Mouse (Mus musculus) heart, embryonic 14.5 days (tissue): Measurements from ENCODE around the gene Olfr582. TPM values are rescaled to one million over a fixed set of nuclear protein-coding genes. Genes with fewer than 3 reads are reported as not detected.

Experiments
- ATAC-seq: fragments of 200-750 bp; cut with Nextera tagmentation; 2 replicates; pipeline ENCODE4 v1.8.0; 2017; ENCODE audit warnings: low read depth, moderate TSS enrichment; ENCODE audit not compliant: insufficient number of reproducible peaks, insufficient read depth, low FRiP score
- H3K27ac ChIP-seq, 2 experiments: fragments of 200-500 bp in 1 of 2; fragments of 300-500 bp in 1 of 2; sonication (generic) in 1 of 2; replicated peaks in 1 of 2; 2 replicates each; pipeline ENCODE4 v1.5.1; 2012 to 2014; ENCODE audit warnings: low read depth in 2 of 2, low read length in 2 of 2, control low read depth in 1 of 2, mild to moderate bottlenecking in 1 of 2, mixed read lengths in 1 of 2; ENCODE audit not compliant: control insufficient read depth in 1 of 2, insufficient read depth in 1 of 2
- H3K27me3 ChIP-seq: fragments of 300-500 bp; sonication (generic); 2 replicates; pipeline ENCODE4 v1.6.1; 2014; ENCODE audit warnings: mild to moderate bottlenecking, low read length, control low read depth; ENCODE audit not compliant: control insufficient read depth, insufficient read depth
- H3K36me3 ChIP-seq: fragments of 300-500 bp; sonication (generic); 2 replicates; pipeline ENCODE4 v1.6.1; 2014; ENCODE audit warnings: mild to moderate bottlenecking, control low read depth, low read length, mixed read lengths; ENCODE audit not compliant: control insufficient read depth, insufficient read depth
- H3K4me1 ChIP-seq, 2 experiments: fragments of 200-500 bp in 1 of 2; fragments of 300-500 bp in 1 of 2; sonication (generic) in 1 of 2; 2 replicates each; pipeline ENCODE4 v1.6.1; 2012 to 2014; ENCODE audit warnings: low read length in 2 of 2, control low read depth in 1 of 2, mixed read lengths in 1 of 2; ENCODE audit not compliant: control insufficient read depth in 2 of 2, insufficient read depth in 2 of 2
- H3K4me2 ChIP-seq: fragments of 300-500 bp; sonication (generic); 2 replicates; pipeline ENCODE4 v1.6.1; 2014; ENCODE audit warnings: mild to moderate bottlenecking, low read length
- H3K4me3 ChIP-seq, 2 experiments: fragments of 200-500 bp in 1 of 2; fragments of 300-500 bp in 1 of 2; sonication (generic) in 1 of 2; 2 replicates each; pipeline ENCODE4 v1.5.1; 2012 to 2014; ENCODE audit warnings: low read length in 2 of 2, mild to moderate bottlenecking in 2 of 2, control low read depth in 1 of 2, low read depth in 1 of 2, moderate library complexity in 1 of 2; ENCODE audit not compliant: control insufficient read depth in 1 of 2, insufficient read depth in 1 of 2
- H3K9ac ChIP-seq: fragments of 300-500 bp; sonication (generic); 2 replicates; pipeline ENCODE4 v1.6.1; 2014; ENCODE audit warnings: mild to moderate bottlenecking, low read length
- H3K9me3 ChIP-seq: fragments of 300-500 bp; sonication (generic); 2 replicates; pipeline ENCODE4 v1.6.1; 2016; ENCODE audit warnings: low read length, control low read depth; ENCODE audit not compliant: control insufficient read depth
- WGBS: fragments of 180-500 bp; shearing (Covaris S2); extraction: QIAGEN DNeasy Blood & Tissue Kit; methylation state at CpG from one replicate; pipeline ENCODE4 v1.1.7; 2014; 5-methylcytosine and 5-hydroxymethylcytosine counted together
- polyA plus RNA-seq: library from polyadenylated mRNA; unstranded; fragments of >200 nt; fragmentation: Nextera tagmentation; extraction: Ambion mirVana; gene quantifications from 2 replicates; pipeline ENCODE4 v1.2.1, GENCODE M21; 2014

The Olfr582 gene
- polyA plus RNA-seq = not detected in 2 replicates

GRCm38 (mm10) chr7:103037724-103038123 lies at the start of gene Olfr582:
Olfr582 (plus strand) TSS chr7:103038024.
- Histone ChIP-seq H3K4me1 (no peaks in the 10 kb centered on the region), H3K36me3 (no peaks in the 10 kb centered on the region), H3K27ac (no peak within 1 kb of the TSS), H3K4me2 (no peak within 1 kb of the TSS), H3K9me3 (no peaks in the 10 kb centered on the region), H3K4me3 (no peak within 1 kb of the TSS), H3K27me3 (no peaks in the 10 kb centered on the region), H3K9ac (no peak within 1 kb of the TSS)
- no peak for ATAC-seq

DNA sequence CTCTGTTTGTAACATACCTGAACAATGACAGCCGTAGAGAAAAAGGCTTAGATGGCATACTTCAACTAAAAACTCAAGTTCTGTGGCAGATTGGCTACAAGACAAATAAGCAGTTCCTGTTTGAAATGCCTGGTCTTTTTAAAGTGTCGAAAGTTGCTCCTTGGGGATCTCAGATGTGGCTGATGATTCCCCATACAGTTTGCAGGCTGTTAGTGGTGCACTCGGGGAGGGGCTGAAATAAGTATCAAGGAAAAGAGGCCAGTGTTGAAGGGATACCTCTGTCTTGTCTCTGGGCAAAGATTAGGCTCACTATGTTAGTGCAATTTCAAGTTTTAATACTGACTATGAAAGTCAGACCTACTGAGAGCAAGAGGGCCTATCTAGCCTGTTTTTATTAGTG lies 48.6 kb upstream of the Olfr582 start, which contains the start of gene Olfr578:
TSS of gene Olfr578 (minus strand) at position 101 of the 400 bp plus-strand sequence.
- no peak within 1 kb of the TSS for H3K27ac ChIP-seq
- H3K9me3 ChIP-seq = no peaks in the 10 kb centered on the region
- no peak for ATAC-seq
- no peak within 1 kb of the TSS for H3K9ac ChIP-seq
- H3K27me3 ChIP-seq = no peaks in the 10 kb centered on the region
- no peak within 1 kb of the TSS for H3K4me2 ChIP-seq
- no peaks in the 10 kb centered on the region for H3K4me1 ChIP-seq
- 38% methylated on average over 3 of the region's 3 CpGs for WGBS
- no peaks in the 10 kb centered on the region for H3K36me3 ChIP-seq
- H3K4me3 ChIP-seq = no peak within 1 kb of the TSS

GRCm38 (mm10) chr7:103051000-103051399 lies 13.2 kb downstream of the Olfr582 start, which contains the start of gene Olfr583:
Olfr583 (plus strand) TSS chr7:103051300.
- H3K9me3 ChIP-seq = no peaks in the 10 kb centered on the region
- no peak within 1 kb of the TSS for H3K9ac ChIP-seq
- H3K4me3 ChIP-seq = no peak within 1 kb of the TSS
- ATAC-seq = no peak
- H3K27ac ChIP-seq = no peak within 1 kb of the TSS
- H3K27me3 ChIP-seq = no peaks in the 10 kb centered on the region
- no peak within 1 kb of the TSS for H3K4me2 ChIP-seq
- 81% methylated on average over 1 of the region's 1 CpGs for WGBS
- no peaks in the 10 kb centered on the region for H3K4me1 ChIP-seq
- no peaks in the 10 kb centered on the region for H3K36me3 ChIP-seq

DNA sequence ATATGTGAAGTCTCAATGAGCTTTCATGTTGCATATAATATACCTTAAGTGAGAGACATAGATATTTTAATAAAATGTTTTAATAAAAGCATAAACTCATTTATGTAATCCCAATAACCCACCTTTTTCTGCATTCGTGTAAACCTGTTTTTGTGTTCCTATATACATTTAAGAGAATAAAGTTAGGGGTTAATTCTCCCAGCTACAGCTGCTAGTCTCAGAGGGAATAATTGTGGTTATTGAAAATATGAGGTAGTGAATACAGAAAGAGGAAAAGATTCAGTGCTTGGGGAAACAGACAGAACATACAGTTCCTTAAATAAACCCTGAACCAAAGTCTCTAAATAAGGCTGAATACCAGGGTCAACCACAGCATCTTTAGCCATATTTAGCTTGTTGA lies 43.8 kb downstream of the Olfr582 start, which contains the start of gene Olfr584:
TSS of gene Olfr584 (plus strand) at position 301 of the 400 bp plus-strand sequence.
- Histone ChIP-seq H3K4me3 (no peak within 1 kb of the TSS), H3K4me2 (no peak within 1 kb of the TSS), H3K27ac (no peak within 1 kb of the TSS), H3K36me3 (no peaks in the 10 kb centered on the region), H3K9me3 (peaks cover 8% of the 10 kb centered on the region; the same call in 1 of the 2 replicates), H3K27me3 (no peaks in the 10 kb centered on the region), H3K4me1 (no peaks in the 10 kb centered on the region), H3K9ac (no peak within 1 kb of the TSS)
- ATAC-seq = no peak
- WGBS = 67% methylated on average over 1 of the region's 1 CpGs

Other genes with a start within 250 kb of the Olfr582 start
- not detected in 2 replicates for gene Olfr564, start 234.5 kb upstream of the Olfr582 start, polyA plus RNA-seq
- not detected in 2 replicates for gene Olfr566, start 179.3 kb upstream of the Olfr582 start, polyA plus RNA-seq
- gene Olfr568, start 160.9 kb upstream of the Olfr582 start, polyA plus RNA-seq = not detected in 2 replicates
- gene Olfr569, start 147.1 kb upstream of the Olfr582 start, polyA plus RNA-seq = not detected in 2 replicates
- gene Olfr570, start 143.4 kb upstream of the Olfr582 start, polyA plus RNA-seq = not detected in 2 replicates
- gene Olfr571, start 120.5 kb upstream of the Olfr582 start, polyA plus RNA-seq = not detected in 2 replicates
- gene Olfr572, start 113.6 kb upstream of the Olfr582 start, polyA plus RNA-seq = not detected in 2 replicates
- not detected in 2 replicates for gene Olfr573-ps1, start 95.4 kb upstream of the Olfr582 start, polyA plus RNA-seq
- gene Olfr574, start 89.6 kb upstream of the Olfr582 start, polyA plus RNA-seq = not detected in 2 replicates
- not detected in 2 replicates for gene Olfr575, start 79.2 kb upstream of the Olfr582 start, polyA plus RNA-seq
- not detected in 2 replicates for gene Olfr576, start 75.4 kb upstream of the Olfr582 start, polyA plus RNA-seq
- gene Olfr577, start 62.1 kb upstream of the Olfr582 start, polyA plus RNA-seq = not detected in 2 replicates
- not detected in 2 replicates for gene Olfr578, start 48.7 kb upstream of the Olfr582 start, polyA plus RNA-seq
- not detected in 2 replicates for gene Olfr583, start 13.3 kb downstream of the Olfr582 start, polyA plus RNA-seq
- not detected in 2 replicates for gene Olfr584, start 43.9 kb downstream of the Olfr582 start, polyA plus RNA-seq
- not detected in 2 replicates for gene Olfr585, start 59.7 kb downstream of the Olfr582 start, polyA plus RNA-seq
- not detected in 2 replicates for gene Olfr586, start 87.6 kb downstream of the Olfr582 start, polyA plus RNA-seq
- not detected in 2 replicates for gene Olfr588-ps1, start 102.9 kb downstream of the Olfr582 start, polyA plus RNA-seq
- gene Olfr589, start 118.3 kb downstream of the Olfr582 start, polyA plus RNA-seq = not detected in 2 replicates
- not detected in 2 replicates for gene Olfr591, start 140.3 kb downstream of the Olfr582 start, polyA plus RNA-seq
- gene Olfr592, start 146.8 kb downstream of the Olfr582 start, polyA plus RNA-seq = not detected in 2 replicates
- gene Olfr593, start 173.8 kb downstream of the Olfr582 start, polyA plus RNA-seq = not detected in 2 replicates
- not detected in 2 replicates for gene Olfr594, start 179.0 kb downstream of the Olfr582 start, polyA plus RNA-seq
- gene Usp17ld, start 214.5 kb downstream of the Olfr582 start, polyA plus RNA-seq = not detected in 2 replicates